Mouse (Mus musculus) liver, embryonic 14.5 days (tissue): ENCODE measurements around the gene Erf. TPM values are rescaled to one million over a fixed set of nuclear protein-coding genes. Genes with fewer than 3 reads are reported as not detected.

ENCODE experiments used
- ATAC-seq: fragments of 200-750 bp; cut with Nextera tagmentation; 2 replicates; pipeline ENCODE4 v1.8.0; 2017; ENCODE audit warnings: moderate number of reproducible peaks, mild to moderate bottlenecking, moderate library complexity; ENCODE audit not compliant: insufficient read depth
- DNase-seq, 3 experiments: peaks; one replicate each; pipeline ENCODE4 v3.0.0-alpha.2; 2012 to 2013; ENCODE audit warnings: low read depth in 3 of 3, low spot score in 3 of 3
- H3K27ac ChIP-seq: fragments of 300-500 bp; sonication (generic); 2 replicates; pipeline ENCODE4 v1.5.1; 2014; ENCODE audit warnings: moderate library complexity, mild to moderate bottlenecking, control low read depth, inconsistent platforms
- H3K27me3 ChIP-seq: fragments of 300-500 bp; sonication (generic); 2 replicates; pipeline ENCODE4 v1.6.1; 2014; ENCODE audit warnings: mild to moderate bottlenecking, low read length, moderate library complexity; ENCODE audit not compliant: control insufficient read depth, insufficient read depth
- H3K36me3 ChIP-seq: fragments of 300-500 bp; sonication (generic); replicated peaks from 2 replicates; pipeline ENCODE4 v1.6.1; 2014; ENCODE audit warnings: low read depth; ENCODE audit not compliant: control insufficient read depth, insufficient read depth
- H3K4me1 ChIP-seq, 2 experiments: fragments of 200-500 bp in 1 of 2; fragments of 300-500 bp in 1 of 2; sonication (generic) in 1 of 2; replicated peaks; 2 replicates each; pipeline ENCODE4 v1.6.1; 2012 to 2014; ENCODE audit warnings: antibody characterized with exemption in 1 of 2, inconsistent platforms in 1 of 2, low read length in 1 of 2; ENCODE audit not compliant: control insufficient read depth in 2 of 2, insufficient read depth in 2 of 2
- H3K4me2 ChIP-seq: fragments of 300-500 bp; sonication (generic); 2 replicates; pipeline ENCODE4 v1.6.1; 2014; ENCODE audit warnings: low read depth, mild to moderate bottlenecking, control low read depth, moderate library complexity
- H3K4me3 ChIP-seq, 2 experiments: fragments of 200-500 bp in 1 of 2; fragments of 300-500 bp in 1 of 2; sonication (generic) in 1 of 2; 2 replicates each; pipeline ENCODE4 v1.5.1; 2012 to 2014; ENCODE audit warnings: low read depth in 2 of 2, low read length in 2 of 2, mild to moderate bottlenecking in 2 of 2, control low read depth in 1 of 2, inconsistent platforms in 1 of 2, moderate library complexity in 1 of 2; ENCODE audit not compliant: insufficient read depth in 1 of 2
- H3K9ac ChIP-seq: fragments of 300-500 bp; sonication (generic); replicated peaks from 2 replicates; pipeline ENCODE4 v1.6.1; 2014; ENCODE audit warnings: mild to moderate bottlenecking, control low read depth, moderate library complexity
- H3K9me3 ChIP-seq: fragments of 300-500 bp; sonication (generic); 2 replicates; pipeline ENCODE4 v1.6.1; 2016; ENCODE audit warnings: low read length, mixed read lengths; ENCODE audit not compliant: control insufficient read depth
- CTCF ChIP-seq: IDR thresholded peaks from 2 replicates; pipeline ENCODE4 v1.5.1; 2016; ENCODE audit warnings: antibody characterized with exemption, low read depth, control low read depth
- EP300 ChIP-seq: IDR thresholded peaks from 2 replicates; pipeline ENCODE4 v1.6.1; 2016; ENCODE audit warnings: antibody characterized with exemption, low read depth
- WGBS: fragments of 180-500 bp; shearing (Covaris S2); extraction: QIAGEN DNeasy Blood & Tissue Kit; methylation state at CpG from one replicate; pipeline ENCODE4 v1.1.7; 2014; ENCODE audit not compliant: insufficient replicate concordance; 5-methylcytosine and 5-hydroxymethylcytosine counted together
- polyA plus RNA-seq, 2 experiments: library from polyadenylated mRNA; depleted of rRNA in 1 of 2; stranded (reverse) in 1 of 2; unstranded in 1 of 2; fragments of >200 nt; fragmentation: Nextera tagmentation in 1 of 2; extraction: Ambion mirVana in 1 of 2; gene quantifications; 2 replicates each; pipeline versions ENCODE4 v1.2.1 to v1.2.3; 2012 to 2014

The Erf gene
- polyA plus RNA-seq, 2 experiments, result 5.1 to 8.5 TPM

GRCm38 (mm10) chr7:25294495-25294894 is 43.9 kb upstream of the Erf start:
- ATAC-seq (no peak), DNase-seq (no peak)
- no peak overlapping the region for H3K27ac ChIP-seq
- H3K27me3 ChIP-seq, result no peaks in the 10 kb centered on the region
- H3K4me2 ChIP-seq, result no peak overlapping the region
- H3K36me3 ChIP-seq, result peaks cover 32% of the 10 kb centered on the region
- no peak for TF ChIP-seq EP300
- no peak for TF ChIP-seq CTCF
- H3K4me3 ChIP-seq, result no peak overlapping the region
- no peaks in the 10 kb centered on the region for H3K9me3 ChIP-seq
- peaks cover 4 to 5% of the 10 kb centered on the region in 2 experiments for H3K4me1 ChIP-seq
- WGBS, result 75% methylated on average over 4 of the region's 4 CpGs
- H3K9ac ChIP-seq, result no peak overlapping the region

- Histone ChIP-seq H3K27ac (no peak overlapping the region), H3K4me2 (no peak overlapping the region), H3K27me3 (no peaks in the 10 kb centered on the region), H3K4me3 (no peak overlapping the region), H3K4me1 (peaks cover 4 to 5% of the 10 kb centered on the region in 2 experiments), H3K9me3 (no peaks in the 10 kb centered on the region), H3K36me3 (peaks cover 44% of the 10 kb centered on the region), H3K9ac (no peak overlapping the region)
- TF ChIP-seq EP300, result no peak
- no peak for TF ChIP-seq CTCF
- DNase-seq, result no peak
- WGBS, result 93% methylated on average over 9 of the region's 10 CpGs
- no peak for ATAC-seq
Observed at GRCm38 (mm10) chr7:25293191-25293739, 42.7 kb upstream of the Erf start.

- H3K9ac ChIP-seq, result no peak overlapping the region
- DNase-seq, result no peak
- peaks cover 56% of the 10 kb centered on the region for H3K36me3 ChIP-seq
- no peaks in the 10 kb centered on the region for H3K9me3 ChIP-seq
- WGBS, result 74% methylated on average over 7 of the region's 7 CpGs
- H3K4me1 ChIP-seq, result peaks cover 4% of the 10 kb centered on the region in 2 experiments
- ATAC-seq, result no peak
- H3K4me2 ChIP-seq, result no peak overlapping the region
- no peaks in the 10 kb centered on the region for H3K27me3 ChIP-seq
- TF ChIP-seq EP300, result no peak
- TF ChIP-seq CTCF, result no peak
- no peak overlapping the region for H3K4me3 ChIP-seq
- no peak overlapping the region for H3K27ac ChIP-seq
Observed at GRCm38 (mm10) chr7:25292107-25292506, 41.5 kb upstream of the Erf start.

GRCm38 (mm10) chr7:25290911-25291310 is 40.4 kb upstream of the Erf start:
- Histone ChIP-seq H3K4me3 (no peak overlapping the region), H3K4me1 (no peaks in the 10 kb centered on the region), H3K4me2 (no peak overlapping the region), H3K36me3 (peaks cover 66% of the 10 kb centered on the region), H3K9ac (no peak overlapping the region), H3K27me3 (no peaks in the 10 kb centered on the region), H3K9me3 (no peaks in the 10 kb centered on the region), H3K27ac (no peak overlapping the region)
- WGBS, result 73% methylated on average over 2 of the region's 2 CpGs
- DNase-seq, result no peak
- no peak for ATAC-seq
- TF ChIP-seq CTCF, result no peak
- no peak for TF ChIP-seq EP300

DNA sequence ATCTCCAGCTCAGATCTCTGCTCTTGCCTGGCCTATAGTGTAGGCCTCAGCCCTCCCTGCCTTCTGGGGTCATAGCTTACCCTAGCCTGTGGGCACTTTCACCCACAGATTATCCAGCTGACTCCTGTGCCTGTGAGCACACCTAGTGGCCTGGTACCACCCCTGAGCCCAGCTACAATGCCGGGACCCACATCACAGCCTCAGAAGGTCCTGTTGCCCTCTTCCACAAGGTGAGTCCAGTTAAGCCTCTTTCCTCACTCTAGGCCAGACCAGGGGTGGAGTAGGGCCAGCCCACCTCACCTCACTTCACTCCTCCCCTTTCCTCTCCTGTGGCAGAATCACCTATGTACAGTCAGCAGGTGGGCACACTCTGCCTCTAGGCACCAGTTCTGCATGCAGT is 39.9 kb upstream of the Erf start:
- H3K9ac ChIP-seq, result no peak overlapping the region
- no peaks in the 10 kb centered on the region for H3K4me1 ChIP-seq
- H3K4me3 ChIP-seq, result no peak overlapping the region
- TF ChIP-seq CTCF (no peak), EP300 (no peak)
- no peak for DNase-seq
- no peaks in the 10 kb centered on the region for H3K27me3 ChIP-seq
- no peak overlapping the region for H3K4me2 ChIP-seq
- peaks cover 70% of the 10 kb centered on the region for H3K36me3 ChIP-seq
- no peak overlapping the region for H3K27ac ChIP-seq
- ATAC-seq, result no peak
- WGBS, result 83% methylated on average over 1 of the region's 1 CpGs
- no peaks in the 10 kb centered on the region for H3K9me3 ChIP-seq
